Mouse (Mus musculus): ENCODE results near the gene Oxld1.

Oxld1 gene

DNA sequence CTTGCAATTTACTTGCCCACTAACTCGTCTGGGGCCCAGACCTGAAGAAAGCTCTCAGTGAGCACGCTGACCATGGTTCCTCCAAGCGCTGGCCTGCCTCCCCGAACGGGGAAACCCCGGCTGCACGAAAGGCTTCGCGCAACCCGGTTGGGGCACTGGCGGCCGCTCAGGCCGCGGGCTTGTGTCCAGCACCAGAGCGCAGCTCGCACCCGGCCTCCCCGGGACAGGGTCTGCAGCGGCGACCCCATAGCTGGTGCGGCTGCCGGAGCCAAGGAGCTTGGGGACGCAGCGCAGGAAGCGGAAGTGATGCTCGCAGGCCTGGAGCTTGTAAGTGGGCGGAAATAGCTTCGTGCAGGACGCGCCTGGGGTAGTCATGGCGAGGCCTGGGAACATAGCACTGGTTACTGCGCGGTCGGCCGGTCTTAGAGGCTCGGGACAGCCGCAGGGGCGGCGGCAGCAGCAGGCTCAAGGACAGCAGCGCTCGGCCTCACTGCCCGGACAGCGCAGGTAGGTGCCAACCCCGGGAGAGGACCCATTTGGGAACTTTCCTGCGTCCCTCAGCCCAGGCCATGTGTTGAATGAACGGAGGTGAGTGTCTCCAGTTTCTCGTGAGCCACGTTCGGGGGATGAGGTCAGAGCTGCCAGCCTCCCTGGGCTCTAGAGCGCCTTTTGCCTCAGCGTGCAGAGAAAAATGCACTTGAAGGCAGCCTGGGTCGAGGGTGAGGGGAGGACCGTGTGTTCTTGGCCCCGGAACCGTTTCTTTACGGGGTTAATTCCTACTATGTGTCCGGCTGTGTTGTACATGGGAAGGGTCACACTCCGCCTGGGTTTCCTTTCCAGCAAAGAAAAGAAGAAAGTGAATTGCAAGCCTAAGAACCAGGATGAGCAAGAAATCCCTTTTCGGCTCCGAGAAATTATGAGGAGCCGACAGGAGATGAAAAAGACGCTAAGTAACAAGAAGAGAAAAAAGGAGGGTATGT is at the start of gene Oxld1, which contains the start of gene Ccdc137:
Gene Oxld1, minus strand, starts transcription at position 297 of the 980 bp plus-strand sequence.
Gene Ccdc137, plus strand, starts transcription at position 344 of the 980 bp plus-strand sequence.
- peak; percentile 79 for DNase-seq (ENCODE audit: extremely low read depth, low read depth)

DNA sequence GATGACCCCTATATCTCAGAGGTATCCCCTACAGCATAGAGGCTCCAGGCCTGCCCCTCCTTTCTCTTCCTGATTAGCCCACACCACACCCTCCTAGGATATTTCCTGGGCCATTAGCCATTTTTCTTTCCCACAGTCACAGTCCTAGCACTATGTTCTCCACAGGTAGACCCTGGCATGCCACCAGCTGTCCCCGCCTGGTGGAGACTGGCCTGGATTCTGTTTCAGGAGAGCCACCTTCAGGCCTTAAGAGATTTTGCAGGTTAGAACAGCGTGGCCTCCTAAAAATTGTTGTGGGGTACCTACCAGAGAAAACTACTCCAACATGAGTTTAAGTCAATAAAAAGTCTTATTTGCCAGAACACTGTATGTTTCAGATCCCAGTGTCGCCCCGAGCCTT is 49.0 kb upstream of the Oxld1 start:
- DNase-seq (ENCODE audit: extremely low read depth, low read depth), result no peak

- DNase-seq (ENCODE audit: extremely low read depth, low read depth), result no peak
Measured at GRCm38 (mm10) chr11:120505661-120506060, 47.8 kb upstream of the Oxld1 start.

DNA sequence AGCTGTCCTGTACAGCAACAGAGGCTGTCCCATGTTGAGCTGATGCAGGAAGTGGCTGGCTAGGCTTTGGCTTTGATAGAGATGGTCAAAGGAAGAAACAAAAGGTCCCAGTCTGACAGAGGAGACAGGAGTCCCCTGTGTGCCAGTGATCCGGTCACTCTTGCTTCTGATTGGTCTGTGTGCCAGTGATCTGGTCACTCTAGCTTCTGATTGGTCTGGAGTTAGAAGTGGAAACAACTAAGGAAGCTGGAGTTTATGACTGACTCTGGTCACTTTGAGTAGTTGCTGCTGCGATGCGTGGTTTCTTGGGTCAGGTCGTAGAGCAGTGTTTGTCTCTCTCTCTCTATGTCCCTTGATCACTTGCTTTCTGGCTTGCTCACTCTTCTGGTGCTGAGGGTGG is 43.8 kb upstream of the Oxld1 start:
- no peak for DNase-seq (ENCODE audit: extremely low read depth, low read depth)

DNA sequence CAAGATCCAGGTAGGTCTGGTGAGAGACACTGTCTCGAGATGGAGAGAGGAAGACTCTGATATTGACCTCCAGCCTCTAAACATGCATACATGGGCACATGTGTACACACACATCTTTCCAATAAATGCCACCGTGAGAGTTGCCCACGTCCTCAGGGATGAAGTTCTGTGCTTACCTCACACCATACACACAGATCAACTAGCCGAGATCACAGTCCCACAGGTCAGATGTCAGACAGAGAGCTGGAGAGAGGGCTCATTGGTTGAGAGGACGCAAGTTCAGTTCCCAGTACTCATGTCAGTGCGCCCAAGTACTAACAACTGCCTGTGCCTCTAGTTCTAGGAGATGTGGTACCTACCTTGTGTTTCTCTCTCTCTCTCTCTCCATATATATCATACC is 43.1 kb upstream of the Oxld1 start:
- no peak for DNase-seq (ENCODE audit: extremely low read depth, low read depth)

DNA sequence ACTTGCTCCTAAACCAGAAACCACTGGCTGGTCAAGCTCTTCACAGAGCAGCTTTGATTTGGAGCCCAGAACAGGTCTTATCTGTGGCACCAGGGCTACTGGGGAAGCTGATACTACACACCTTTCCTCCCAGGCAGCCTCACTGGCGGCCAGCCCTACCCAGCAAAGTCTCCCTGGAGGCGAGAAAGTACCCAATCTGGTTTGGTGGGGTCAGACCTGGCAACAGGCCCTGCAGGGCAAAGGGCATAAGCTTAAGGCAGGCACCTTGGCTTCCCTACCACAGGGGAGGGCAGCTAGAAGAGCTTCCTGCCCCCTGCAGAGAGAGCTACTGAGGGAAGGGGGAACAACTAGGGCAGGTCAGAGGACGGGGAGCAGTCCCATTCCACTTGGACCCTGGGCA is 42.5 kb upstream of the Oxld1 start:
- DNase-seq (ENCODE audit: extremely low read depth, low read depth), result no peak

GRCm38 (mm10) chr11:120499894-120500293 is 42.0 kb upstream of the Oxld1 start:
- DNase-seq (ENCODE audit: extremely low read depth, low read depth), result no peak

DNA sequence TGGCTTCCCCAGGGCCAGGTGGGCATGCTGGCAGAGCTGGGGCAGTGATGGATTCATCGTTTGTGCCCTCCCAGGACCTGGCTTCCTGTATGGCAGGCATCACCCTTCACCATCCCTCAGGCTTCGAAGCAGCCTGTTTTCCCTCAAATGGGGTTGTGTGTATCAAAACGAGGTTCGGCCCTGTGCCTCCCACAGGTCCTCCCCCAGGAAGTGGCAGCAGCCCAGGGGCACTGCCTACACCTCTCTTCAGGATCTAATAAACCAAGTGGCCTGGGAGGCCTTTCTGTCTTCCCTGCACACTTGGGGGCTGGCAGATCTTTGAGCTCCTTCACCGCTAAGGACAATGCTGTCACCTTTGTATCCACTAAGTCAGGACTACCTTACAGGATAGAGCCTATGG is 41.0 kb upstream of the Oxld1 start:
- DNase-seq (ENCODE audit: extremely low read depth, low read depth), result no peak

GRCm38 (mm10) chr11:120498226-120498625 is 40.4 kb upstream of the Oxld1 start:
- no peak for DNase-seq (ENCODE audit: extremely low read depth, low read depth)

GRCm38 (mm10) chr11:120497436-120497835 is 39.6 kb upstream of the Oxld1 start:
- no peak for DNase-seq (ENCODE audit: extremely low read depth, low read depth)

GRCm38 (mm10) chr11:120493911-120494310 is 36.0 kb upstream of the Oxld1 start:
- DNase-seq (ENCODE audit: extremely low read depth, low read depth), result no peak

GRCm38 (mm10) chr11:120493351-120493750 is 35.5 kb upstream of the Oxld1 start:
- DNase-seq (ENCODE audit: extremely low read depth, low read depth), result no peak

DNA sequence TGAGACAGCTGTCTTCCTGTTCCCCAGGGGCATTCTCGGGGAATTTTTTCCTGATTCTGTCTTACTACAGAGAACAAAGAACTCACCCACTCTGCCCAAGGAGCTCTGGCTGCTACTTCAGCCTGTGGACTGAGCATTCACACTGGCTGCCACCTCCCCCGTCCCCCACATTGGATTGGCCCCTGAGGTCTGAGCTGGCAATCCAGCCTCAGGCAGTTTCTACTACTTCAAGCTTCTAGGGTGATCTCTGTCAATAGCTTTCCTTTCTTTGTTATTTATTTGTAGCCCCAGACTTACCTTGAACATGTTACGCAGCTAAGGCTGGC is 35.0 kb upstream of the Oxld1 start:
- DNase-seq (ENCODE audit: extremely low read depth, low read depth), result no peak

DNA sequence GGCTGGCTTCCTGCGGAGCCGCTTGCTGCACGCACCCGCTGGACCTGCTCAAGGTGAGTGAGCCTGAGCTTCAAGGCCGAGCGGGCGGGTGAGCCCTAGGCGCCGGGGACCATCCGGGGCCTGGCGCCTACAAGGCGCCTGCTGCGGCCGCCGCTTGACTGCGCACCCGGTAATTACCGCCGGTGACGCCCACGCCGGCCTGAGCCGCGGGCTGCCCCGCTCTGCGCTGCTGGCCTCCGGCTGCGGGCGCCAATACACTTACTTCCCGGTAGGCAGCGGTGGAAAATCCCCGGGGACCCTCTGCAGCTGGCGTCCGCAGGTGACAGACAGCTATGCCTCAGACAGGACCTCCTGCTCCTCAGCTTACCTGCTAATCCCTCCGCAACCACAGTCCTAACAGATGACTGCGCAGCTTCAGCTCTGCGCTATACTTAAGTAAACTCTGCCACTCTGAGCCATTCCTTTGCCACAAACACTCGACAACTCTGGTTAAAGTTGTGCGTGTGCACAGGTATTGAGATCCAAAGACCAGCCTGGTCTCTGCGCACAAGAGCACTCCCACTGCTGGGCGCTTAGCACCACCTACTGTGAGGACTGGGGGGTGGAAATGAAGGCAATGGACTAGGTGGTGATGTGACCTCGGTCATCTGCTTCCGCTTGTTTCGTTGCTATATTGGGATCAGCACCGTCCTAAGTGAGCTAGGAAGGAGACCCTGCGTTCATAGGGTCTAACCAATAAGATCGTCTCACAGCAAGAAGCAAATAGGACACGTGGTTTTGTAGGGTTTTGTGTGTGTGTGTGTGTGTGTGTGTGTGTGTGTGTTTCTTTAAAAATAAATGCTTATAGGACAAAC is 34.4 kb upstream of the Oxld1 start:
- DNase-seq (ENCODE audit: extremely low read depth, low read depth), result peak; percentile 67

DNA sequence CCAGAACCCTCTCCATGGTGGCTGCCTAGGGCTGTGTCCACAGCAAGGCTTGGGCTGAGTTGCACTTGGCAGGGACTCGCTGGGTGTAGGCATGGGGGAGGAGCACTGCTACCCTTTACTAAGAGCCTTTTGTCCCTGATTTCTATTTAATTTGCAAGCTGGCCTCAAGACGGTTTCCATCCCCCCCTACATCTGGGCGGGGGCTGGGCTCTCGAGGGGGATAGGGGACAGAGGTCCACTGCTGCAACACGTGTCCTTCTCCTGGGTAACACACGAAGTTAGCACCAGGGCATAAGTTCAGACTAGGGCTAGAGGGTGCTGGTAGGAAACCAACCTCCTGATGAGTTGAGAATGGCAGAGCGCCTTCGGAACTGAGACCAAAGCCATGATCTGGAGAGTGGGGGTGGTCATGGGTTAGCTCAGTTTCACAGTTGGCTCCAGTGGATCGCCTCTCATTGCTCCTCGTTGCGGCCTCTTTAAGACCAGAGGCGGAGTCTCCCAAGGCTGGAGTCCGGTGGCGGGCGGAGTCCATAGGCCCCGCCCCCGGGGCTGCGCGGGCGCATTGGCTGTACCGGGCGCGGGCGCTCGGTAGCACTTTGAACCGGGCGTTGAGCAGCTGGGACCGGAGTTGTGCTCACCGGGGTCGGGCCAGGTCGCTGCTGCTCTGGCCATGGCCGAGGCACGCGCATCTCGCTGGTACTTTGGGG is 33.6 kb upstream of the Oxld1 start, which contains the start of gene Slc25a10:
Gene Slc25a10, plus strand, starts transcription at position 524 of the 707 bp plus-strand sequence.
- DNase-seq (ENCODE audit: extremely low read depth, low read depth), result peak; percentile 50

DNA sequence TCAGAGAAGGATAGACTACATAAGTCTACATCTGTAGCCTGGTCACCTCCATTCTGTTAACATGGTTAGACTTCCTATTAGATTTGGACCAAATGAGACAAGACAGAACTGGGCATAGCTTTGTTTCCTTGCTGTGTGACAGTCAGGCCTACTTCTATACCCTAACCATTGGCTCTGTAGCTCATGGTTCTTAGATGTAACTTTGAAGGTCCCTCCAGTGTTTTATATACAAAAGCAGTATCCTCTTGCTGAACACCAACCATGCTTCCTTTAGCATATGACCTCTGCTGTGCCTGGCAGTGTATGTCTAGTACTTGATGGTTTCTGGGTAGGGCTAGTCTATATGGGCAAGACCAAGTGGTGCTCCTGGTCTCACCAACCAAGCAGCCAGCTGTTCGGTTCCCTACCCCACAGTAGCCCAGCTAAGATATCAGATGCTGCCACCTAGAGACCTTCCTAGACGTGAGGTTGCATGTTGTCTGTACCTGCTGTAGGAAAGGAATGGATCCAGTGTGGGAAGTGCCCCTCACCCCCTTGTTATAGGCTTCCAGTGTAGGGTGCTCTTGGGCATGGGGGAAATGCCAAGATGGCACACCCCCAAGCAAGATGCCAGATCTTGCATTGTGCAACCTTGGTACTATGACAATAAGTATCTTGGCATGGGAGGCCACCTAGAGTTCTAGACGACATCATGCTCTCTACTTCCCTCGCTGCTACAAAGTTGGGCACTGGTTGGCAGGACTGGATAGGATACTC is 32.6 kb upstream of the Oxld1 start:
- no peak for DNase-seq (ENCODE audit: extremely low read depth, low read depth)

DNA sequence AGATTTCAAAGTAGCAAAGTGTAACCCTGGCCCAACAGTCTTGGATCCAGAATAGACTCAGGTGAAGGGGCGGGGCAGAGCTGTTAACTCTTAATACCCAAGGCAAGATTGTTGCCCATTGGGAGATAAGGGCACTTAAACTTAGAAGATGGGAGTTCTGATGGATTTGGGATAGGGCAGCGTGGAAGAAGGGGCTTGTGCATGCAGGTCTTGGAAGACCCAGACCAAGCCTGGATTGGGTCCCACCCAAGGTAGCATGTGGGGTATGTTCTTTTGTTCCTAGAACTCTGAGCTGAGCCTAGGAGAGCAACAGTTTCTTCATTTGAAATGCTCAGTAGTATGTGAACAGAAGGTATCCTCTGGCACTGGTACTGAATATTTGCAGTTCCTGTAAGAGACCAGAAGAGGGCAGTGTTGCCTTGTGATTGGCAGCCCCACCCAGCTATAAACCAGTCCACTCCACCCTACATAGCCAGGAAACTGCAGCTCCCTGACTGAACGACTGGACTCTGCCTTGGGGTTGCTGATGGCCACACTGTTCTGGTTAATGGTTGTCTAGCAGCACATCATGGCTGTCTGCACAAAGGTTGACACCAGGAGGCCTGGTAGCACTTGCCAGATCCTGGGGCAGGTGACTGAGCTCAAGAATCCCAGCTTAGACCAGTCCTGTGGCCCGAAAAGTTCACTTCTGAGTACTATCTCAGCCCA is 31.3 kb upstream of the Oxld1 start:
- peak; percentile 79 for DNase-seq (ENCODE audit: extremely low read depth, low read depth)

- no peak for DNase-seq (ENCODE audit: extremely low read depth, low read depth)
Measured at GRCm38 (mm10) chr11:120488516-120488915, 30.6 kb upstream of the Oxld1 start.

DNA sequence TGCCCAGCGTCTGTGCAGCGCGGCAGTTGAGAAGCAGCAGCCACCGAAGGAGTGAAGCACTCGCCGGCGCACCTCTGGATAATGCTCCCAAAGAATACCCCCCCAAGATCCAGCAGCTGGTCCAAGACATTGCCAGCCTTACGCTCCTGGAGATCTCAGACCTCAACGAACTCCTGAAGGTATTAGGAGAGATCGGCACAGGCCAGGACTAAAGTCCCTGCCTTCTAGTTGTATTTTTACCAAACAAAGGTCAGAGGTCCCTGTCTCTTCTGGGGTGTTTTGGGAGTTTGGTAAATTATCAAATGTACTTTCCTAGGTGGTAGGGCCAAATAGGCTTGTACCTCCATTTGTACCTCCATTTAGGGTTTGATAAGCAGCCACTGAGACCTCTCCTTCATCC is 27.4 kb upstream of the Oxld1 start:
- DNase-seq (ENCODE audit: extremely low read depth, low read depth), result no peak

Data from MEL-GATA-1-ER (cell line).